25 mouse cellular contexts compared by ENCODE assay signal in genomic region chr13:46970286-46970945, GRCm38 (mm10). TPM values are rescaled to one million over a fixed set of nuclear protein-coding genes. Genes with fewer than 3 reads are reported as not detected.
DNase-seq lines count a peak whose midpoint lies in the region; ATAC-seq and TF ChIP-seq lines count a peak whose summit lies in the region.
"Had no signal": no experiment of that assay in that cellular context is flagged by ENCODE, and none has a peak within 500 bp of the region (broad histone marks: within the 10 kb centered on the region; RNA-seq: fewer than 3 reads in every experiment).

No protein-coding gene starts in this region.

- no peak overlapping the region for H3K9ac ChIP-seq in heart, adult 2 months (ENCODE audit: low read depth, low read length)
- no peak overlapping the region for H3K9ac ChIP-seq in kidney, embryonic 15.5 days
- H3K9ac ChIP-seq: embryonic facial prominence, embryonic 12.5 days; forebrain, embryonic 13.5 days; heart, embryonic 12.5 days; hindbrain, embryonic 12.5 days; limb, embryonic 15.5 days; liver, embryonic 14.5 days; midbrain, embryonic 15.5 days; neural tube, embryonic 13.5 days had no signal

- H3K27ac ChIP-seq in heart, adult 2 months = peak overlapping the region; percentile 17; the same call in 1 of the 2 replicates
- H3K27ac ChIP-seq in kidney, embryonic 15.5 days = no peak overlapping the region
- H3K27ac ChIP-seq: embryonic facial prominence, embryonic 12.5 days; forebrain, embryonic 13.5 days; gastrocnemius, adult 2 months; hindbrain, embryonic 12.5 days; limb, embryonic 15.5 days; liver, embryonic 14.5 days; midbrain, embryonic 15.5 days; neural tube, embryonic 13.5 days had no signal

- 42% methylated on average over 10 of the region's 10 CpGs for WGBS in heart, adult 2 months
- WGBS in kidney, embryonic 15.5 days = 73% methylated on average over 10 of the region's 10 CpGs

- 0 out of 2 replicates have a peak, but pooled peaks have one; percentile 42 for TF ChIP-seq EP300 in heart, adult 2 months (IDR thresholded peaks at IDR 0.05; ENCODE audit: insufficient read depth, low read depth, low read length)

- no peak for TF ChIP-seq CTCF in heart, adult 2 months (IDR thresholded peaks at IDR 0.05)

- no peaks in the 10 kb centered on the region for H3K27me3 ChIP-seq in heart, adult 2 months (ENCODE audit: control insufficient read depth, insufficient read depth, low read length)
- no peaks in the 10 kb centered on the region for H3K27me3 ChIP-seq in kidney, embryonic 15.5 days
- H3K27me3 ChIP-seq: embryonic facial prominence, embryonic 12.5 days; forebrain, embryonic 13.5 days; heart, embryonic 12.5 days; hindbrain, embryonic 12.5 days; limb, embryonic 15.5 days; midbrain, embryonic 15.5 days; neural tube, embryonic 13.5 days had no signal

- intact Hi-C loops in heart, adult 2 months (cut with DNase I) = loop anchor here (5.0 kb wide), 2 partner anchors 42 to 133 kb away; partner anchors contain the start of gene Nhlrc1
- intact Hi-C loops in left cerebral cortex, postnatal 4 days (cut with DNase I) = no loop called here

- H3K4me1 ChIP-seq in heart, adult 2 months (ENCODE audit: control insufficient read depth, insufficient read depth, low read length) = no peaks in the 10 kb centered on the region
- H3K4me1 ChIP-seq in kidney, embryonic 15.5 days = peaks cover 15% of the 10 kb centered on the region

- H3K9me3 ChIP-seq in kidney, embryonic 15.5 days (replicated peaks) = no peaks in the 10 kb centered on the region
- H3K9me3 ChIP-seq: embryonic facial prominence, embryonic 12.5 days; forebrain, embryonic 13.5 days; heart, embryonic 12.5 days; hindbrain, embryonic 12.5 days; limb, embryonic 15.5 days; midbrain, embryonic 15.5 days; neural tube, embryonic 13.5 days had no signal

- TF ChIP-seq POLR2A in heart, adult 2 months (IDR thresholded peaks at IDR 0.05; ENCODE audit: insufficient read depth, low read depth, low read length) = 0 out of 2 replicates have a peak, but pooled peaks have one; percentile 16

- H3K4me2 ChIP-seq in kidney, embryonic 15.5 days = no peak overlapping the region
- H3K4me2 ChIP-seq: embryonic facial prominence, embryonic 12.5 days; forebrain, embryonic 13.5 days; heart, embryonic 12.5 days; hindbrain, embryonic 12.5 days; limb, embryonic 15.5 days; midbrain, embryonic 15.5 days; neural tube, embryonic 13.5 days had no signal

- H3K4me3 ChIP-seq in heart, adult 2 months = no peak overlapping the region
- H3K4me3 ChIP-seq in kidney, embryonic 15.5 days (replicated peaks) = no peak overlapping the region
- H3K4me3 ChIP-seq: embryonic facial prominence, embryonic 12.5 days; erythroblast, embryonic 14.5 days; forebrain, embryonic 13.5 days; gastrocnemius, adult 2 months; heart, embryonic 12.5 days; hindbrain, embryonic 12.5 days; limb, embryonic 15.5 days; midbrain, embryonic 15.5 days; myocyte; neural tube, embryonic 13.5 days had no signal

- DNase-seq in heart, adult 2 months = peak in 1 of 2 experiments; percentile 21
- DNase-seq in heart, adult 8-10 months (ENCODE audit: low spot score) = no peak
- peak; percentile 12 for DNase-seq in kidney, postnatal 14 days
- peak; percentile 63 for DNase-seq in lung, postnatal 25 days (ENCODE audit: low spot score)
- no peak for DNase-seq in spleen, postnatal 14 days (ENCODE audit: low spot score in 2 of 2)
- no peak for DNase-seq in left cerebral cortex, postnatal 4 days
- DNase-seq in cerebellum, adult 9-11 months = no peak
- DNase-seq: adrenal gland, postnatal 10 days; cerebellum, adult 18-20 months; cerebellum, postnatal 25 days; gastrocnemius, adult 2 months; retina, postnatal 1 day; right cerebral cortex, postnatal 25 days; thymus, adult 2 months had no signal

- no peaks in the 10 kb centered on the region for H3K36me3 ChIP-seq in heart, adult 2 months (ENCODE audit: control insufficient read depth, insufficient read depth, low read length)
- no peaks in the 10 kb centered on the region for H3K36me3 ChIP-seq in kidney, embryonic 15.5 days
- H3K36me3 ChIP-seq: embryonic facial prominence, embryonic 12.5 days; heart, embryonic 12.5 days; hindbrain, embryonic 12.5 days; limb, embryonic 15.5 days; midbrain, embryonic 15.5 days; neural tube, embryonic 13.5 days had no signal

- no peaks in the 10 kb centered on the region for H3K79me2 ChIP-seq in heart, adult 2 months (replicated peaks; ENCODE audit: control insufficient read depth, insufficient read depth, low read length)

- ATAC-seq in kidney, embryonic 15.5 days (replicated peaks; ENCODE audit: low FRiP score) = no peak
- ATAC-seq: forebrain, embryonic 13.5 days; midbrain, embryonic 15.5 days had no signal

RNA-seq across cellular contexts. Expression of gene Kif13a, which starts 40.7 kb away (rescaled TPM):
- total RNA-seq in heart, adult 2 months (2021) = 100 to 1,000 TPM; 108 to 113 TPM
- 49.8 and 75.4 TPM in 2 replicates for polyA plus RNA-seq in heart, adult 2 months (2012; rRNA removed)
- total RNA-seq in heart, adult 8-10 months (2022) = 100 to 1,000 TPM; 113 to 126 (median 121) TPM
- 14.3 and 15.4 TPM in 2 replicates for polyA plus RNA-seq in kidney, embryonic 15.5 days (2015; fragmentation: Nextera tagmentation; extraction: Ambion mirVana)
- total RNA-seq in left cerebral cortex, postnatal 4 days (2021) = 10 to 100 TPM; 30.8 to 30.9 TPM

RNA-seq across cellular contexts. Expression of gene Nhlrc1, which starts 44.2 kb away (rescaled TPM):
- total RNA-seq in heart, adult 2 months (2021) = 1 to 10 TPM; 6.6 to 6.8 TPM
- 6.1 and 8.6 TPM in 2 replicates for polyA plus RNA-seq in heart, adult 2 months (2012; rRNA removed)
- total RNA-seq in heart, adult 8-10 months (2022) = 1 to 10 TPM; 6.5 to 7.1 (median 6.7) TPM
- 3.5 and 3.6 TPM in 2 replicates for polyA plus RNA-seq in kidney, embryonic 15.5 days (2015; fragmentation: Nextera tagmentation; extraction: Ambion mirVana)
- 10 to 100 TPM; 13.8 to 14.9 TPM for total RNA-seq in left cerebral cortex, postnatal 4 days (2021)
- polyA plus RNA-seq: erythroblast, embryonic 14.5 days had no signal

Comparison
In these comparisons a context has a peak if more than half of its experiments do, and no peak if none do; other contexts are left out.
1. DNase-seq: peak in kidney, postnatal 14 days (single experiment) and lung, postnatal 25 days (single experiment); none in heart, adult 8-10 months (single experiment), spleen, postnatal 14 days (0 of 2), left cerebral cortex, postnatal 4 days (single experiment) and cerebellum, adult 9-11 months (single experiment).